8 mouse cellular contexts compared by ENCODE assay signal in the genomic region with DNA sequence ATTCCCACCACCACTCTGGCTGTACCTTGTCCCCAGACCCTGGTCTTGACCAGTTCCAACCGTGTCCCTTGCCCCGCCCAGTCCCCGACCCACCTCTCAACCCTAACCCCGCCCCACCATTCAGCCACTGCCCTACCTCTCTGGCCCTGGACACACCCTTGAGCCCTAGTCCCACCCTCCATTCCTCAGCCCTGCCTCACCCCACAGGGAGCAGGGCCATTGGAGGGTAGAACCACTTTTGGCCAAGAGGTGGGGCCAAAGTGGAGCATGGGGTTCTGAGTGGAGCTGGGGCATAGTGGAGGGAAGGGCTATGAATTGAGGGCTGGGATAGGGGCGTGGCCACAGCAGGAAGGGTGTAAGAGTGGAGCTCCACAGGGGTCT. TPM values are rescaled to one million over a fixed set of nuclear protein-coding genes. Genes with fewer than 3 reads are reported as not detected.
DNase-seq lines count a peak whose midpoint lies in the region; ATAC-seq lines count a peak whose summit lies in the region.

No protein-coding gene starts in this region.

- no peak for DNase-seq in kidney, postnatal 36 days
- DNase-seq in 3134 (ENCODE audit: extremely low read depth, insufficient read length, low spot score) (peak; percentile 52), R1 (ENCODE audit: low read depth, low spot score) (peak; percentile 100)
- DNase-seq in natural killer cell, adult 2 months (ENCODE audit: low spot score in 2 of 2) = no peak
- DNase-seq in ovary, postnatal 14 days (ENCODE audit: low spot score) = no peak

- 4% methylated on average over 5 of the region's 5 CpGs for WGBS in kidney, embryonic 14.5 days
- 2% methylated on average over 5 of the region's 5 CpGs for WGBS in limb, embryonic 13.5 days
- 6% methylated on average over 5 of the region's 5 CpGs for WGBS in stomach, embryonic 14.5 days

- no peaks in the 10 kb centered on the region for H3K9me3 ChIP-seq in kidney, embryonic 14.5 days (ENCODE audit: control insufficient read depth, low read length)
- no peaks in the 10 kb centered on the region for H3K9me3 ChIP-seq in limb, embryonic 13.5 days
- no peaks in the 10 kb centered on the region for H3K9me3 ChIP-seq in stomach, embryonic 14.5 days (ENCODE audit: control insufficient read depth, low read depth, low read length)

- no peak overlapping the region for H3K4me3 ChIP-seq in kidney, embryonic 14.5 days (ENCODE audit: low read length)
- no peak overlapping the region for H3K4me3 ChIP-seq in limb, embryonic 13.5 days
- no peak overlapping the region for H3K4me3 ChIP-seq in stomach, embryonic 14.5 days (ENCODE audit: low read depth, low read length)

- 0 out of 2 replicates have a peak, but pooled peaks cover 8% of the 10 kb centered on the region for H3K4me1 ChIP-seq in kidney, embryonic 14.5 days (ENCODE audit: control insufficient read depth, insufficient read depth, low read length)
- peaks cover 14% of the 10 kb centered on the region for H3K4me1 ChIP-seq in limb, embryonic 13.5 days
- 0 out of 2 replicates have a peak, but pooled peaks cover 2% of the 10 kb centered on the region for H3K4me1 ChIP-seq in stomach, embryonic 14.5 days (ENCODE audit: control insufficient read depth, insufficient read depth, low read length)

- H3K27me3 ChIP-seq in kidney, embryonic 14.5 days (ENCODE audit: control insufficient read depth, insufficient read depth, low read length) = peaks cover 52% of the 10 kb centered on the region
- H3K27me3 ChIP-seq in limb, embryonic 13.5 days = peaks cover 100% of the 10 kb centered on the region
- peaks cover 37% of the 10 kb centered on the region for H3K27me3 ChIP-seq in stomach, embryonic 14.5 days (ENCODE audit: control insufficient read depth, insufficient read depth, low read length)

- no peaks in the 10 kb centered on the region for H3K36me3 ChIP-seq in kidney, embryonic 14.5 days (ENCODE audit: control insufficient read depth, insufficient read depth, low read length)
- no peaks in the 10 kb centered on the region for H3K36me3 ChIP-seq in limb, embryonic 13.5 days
- H3K36me3 ChIP-seq in stomach, embryonic 14.5 days (ENCODE audit: control insufficient read depth, insufficient read depth, low read length) = no peaks in the 10 kb centered on the region

- no peak overlapping the region for H3K9ac ChIP-seq in kidney, embryonic 14.5 days (ENCODE audit: low read depth, low read length)
- no peak overlapping the region for H3K9ac ChIP-seq in limb, embryonic 13.5 days
- no peak overlapping the region for H3K9ac ChIP-seq in stomach, embryonic 14.5 days (replicated peaks; ENCODE audit: low read depth, low read length)

- peak; percentile 16 for ATAC-seq in kidney, embryonic 14.5 days (ENCODE audit: low FRiP score, low TSS enrichment)
- ATAC-seq in limb, embryonic 13.5 days (ENCODE audit: low FRiP score, low read depth) = peak; percentile 10; the same call in 1 of the 2 replicates
- peak; percentile 80 for ATAC-seq in stomach, embryonic 14.5 days (ENCODE audit: insufficient number of reproducible peaks, insufficient read depth, low FRiP score, low read depth)

- no peak overlapping the region for H3K4me2 ChIP-seq in kidney, embryonic 14.5 days (replicated peaks; ENCODE audit: low read depth, low read length)
- no peak overlapping the region for H3K4me2 ChIP-seq in limb, embryonic 13.5 days (replicated peaks)
- no peak overlapping the region for H3K4me2 ChIP-seq in stomach, embryonic 14.5 days (replicated peaks; ENCODE audit: low read depth, low read length)

- H3K27ac ChIP-seq in kidney, embryonic 14.5 days (ENCODE audit: low read depth, low read length) = no peak overlapping the region
- no peak overlapping the region for H3K27ac ChIP-seq in limb, embryonic 13.5 days
- no peak overlapping the region for H3K27ac ChIP-seq in stomach, embryonic 14.5 days (ENCODE audit: low read length)

RNA-seq across cellular contexts. Expression of a gene that starts 9.8 kb away (rescaled TPM):
- polyA plus RNA-seq in kidney, embryonic 14.5 days (2014; fragmentation: Nextera tagmentation; extraction: Ambion mirVana) = 47.3 and 59.0 TPM in 2 replicates
- 77.2 and 82.8 TPM in 2 replicates for polyA plus RNA-seq in limb, embryonic 13.5 days (2015; fragmentation: Nextera tagmentation; extraction: Ambion mirVana)
- 76.0 and 80.1 TPM in 2 replicates for polyA plus RNA-seq in stomach, embryonic 14.5 days (2014; fragmentation: Nextera tagmentation; extraction: Ambion mirVana)

RNA-seq across cellular contexts. Expression of a gene that starts 17.3 kb away (rescaled TPM):
- 0.28 and 0.36 TPM in 2 replicates for polyA plus RNA-seq in kidney, embryonic 14.5 days (2014; fragmentation: Nextera tagmentation; extraction: Ambion mirVana)
- polyA plus RNA-seq in limb, embryonic 13.5 days (2015; fragmentation: Nextera tagmentation; extraction: Ambion mirVana) = 1.6 TPM in 2 replicates
- polyA plus RNA-seq in stomach, embryonic 14.5 days (2014; fragmentation: Nextera tagmentation; extraction: Ambion mirVana) = 1.7 and 2.2 TPM in 2 replicates

RNA-seq across cellular contexts. Expression of a gene that starts 30.9 kb away (rescaled TPM):
- polyA plus RNA-seq in kidney, embryonic 14.5 days (2014; fragmentation: Nextera tagmentation; extraction: Ambion mirVana) = 59.1 and 76.6 TPM in 2 replicates
- 98.0 and 102 TPM in 2 replicates for polyA plus RNA-seq in limb, embryonic 13.5 days (2015; fragmentation: Nextera tagmentation; extraction: Ambion mirVana)
- polyA plus RNA-seq in stomach, embryonic 14.5 days (2014; fragmentation: Nextera tagmentation; extraction: Ambion mirVana) = 79.1 and 79.3 TPM in 2 replicates

RNA-seq across cellular contexts. Expression of a gene that starts 34.7 kb away (rescaled TPM):
- 0.41 and 0.54 TPM in 2 replicates for polyA plus RNA-seq in kidney, embryonic 14.5 days (2014; fragmentation: Nextera tagmentation; extraction: Ambion mirVana)
- polyA plus RNA-seq in limb, embryonic 13.5 days (2015; fragmentation: Nextera tagmentation; extraction: Ambion mirVana) = 0.28 and 0.53 TPM in 2 replicates
- polyA plus RNA-seq in stomach, embryonic 14.5 days (2014; fragmentation: Nextera tagmentation; extraction: Ambion mirVana) = 0.41 and 0.72 TPM in 2 replicates

RNA-seq across cellular contexts. Expression of a gene that starts 58.8 kb away (rescaled TPM):
- polyA plus RNA-seq in kidney, embryonic 14.5 days (2014; fragmentation: Nextera tagmentation; extraction: Ambion mirVana) = 0.23 and 0.60 TPM in 2 replicates
- 1.6 and 1.9 TPM in 2 replicates for polyA plus RNA-seq in limb, embryonic 13.5 days (2015; fragmentation: Nextera tagmentation; extraction: Ambion mirVana)
- 3.6 and 7.4 TPM in 2 replicates for polyA plus RNA-seq in stomach, embryonic 14.5 days (2014; fragmentation: Nextera tagmentation; extraction: Ambion mirVana)

Comparison
In these comparisons a context has a peak if more than half of its experiments do, and no peak if none do; other contexts are left out.
1. ATAC-seq: peak in every context shown above with its lines; median percentile 80 in stomach, embryonic 14.5 days; 16 in kidney, embryonic 14.5 days; 10 in limb, embryonic 13.5 days.
2. DNase-seq: peak in 3134 (single experiment) and R1 (single experiment); none in kidney, postnatal 36 days (0 of 2), natural killer cell, adult 2 months (0 of 2) and ovary, postnatal 14 days (single experiment).